Mouse (Mus musculus): Measurements from ENCODE around the gene Olfr710. TPM values are rescaled to one million over a fixed set of nuclear protein-coding genes. Genes with fewer than 3 reads are reported as not detected.

Olfr710 gene
- polyA plus RNA-seq, 1 experiment from 2014 or later: not detected

Other genes with a start within 250 kb of the Olfr710 start
- gene Olfr695, start 231.9 kb downstream of the Olfr710 start, polyA plus RNA-seq (2014; fragmentation: Nextera tagmentation; extraction: Ambion mirVana): not detected in 2 replicates
- 0.20 TPM in 1 of 2 replicates, not detected in the other for gene Olfr697, start 205.9 kb downstream of the Olfr710 start, polyA plus RNA-seq (2014; fragmentation: Nextera tagmentation; extraction: Ambion mirVana)
- gene Olfr698, start 192.9 kb downstream of the Olfr710 start, polyA plus RNA-seq (2014; fragmentation: Nextera tagmentation; extraction: Ambion mirVana): not detected in 2 replicates
- gene Olfr699, start 155.1 kb downstream of the Olfr710 start, polyA plus RNA-seq (2014; fragmentation: Nextera tagmentation; extraction: Ambion mirVana): not detected in 2 replicates
- gene Olfr700, start 139.5 kb downstream of the Olfr710 start, polyA plus RNA-seq (2014; fragmentation: Nextera tagmentation; extraction: Ambion mirVana): not detected in 2 replicates
- gene Olfr701, start 134.2 kb downstream of the Olfr710 start, polyA plus RNA-seq (2014; fragmentation: Nextera tagmentation; extraction: Ambion mirVana): 0.08 TPM in 1 of 2 replicates, not detected in the other
- gene Olfr702, start 114.4 kb downstream of the Olfr710 start, polyA plus RNA-seq (2014; fragmentation: Nextera tagmentation; extraction: Ambion mirVana): not detected in 2 replicates
- not detected in 2 replicates for gene Olfr703, start 105.0 kb downstream of the Olfr710 start, polyA plus RNA-seq (2014; fragmentation: Nextera tagmentation; extraction: Ambion mirVana)
- not detected in 2 replicates for gene Olfr704, start 85.1 kb downstream of the Olfr710 start, polyA plus RNA-seq (2014; fragmentation: Nextera tagmentation; extraction: Ambion mirVana)
- 0.22 TPM in 1 of 2 replicates, not detected in the other for gene Olfr705, start 71.4 kb downstream of the Olfr710 start, polyA plus RNA-seq (2014; fragmentation: Nextera tagmentation; extraction: Ambion mirVana)
- gene Olfr706, start 60.1 kb downstream of the Olfr710 start, polyA plus RNA-seq (2014; fragmentation: Nextera tagmentation; extraction: Ambion mirVana): not detected in 2 replicates
- gene Olfr707, start 47.1 kb downstream of the Olfr710 start, polyA plus RNA-seq (2014; fragmentation: Nextera tagmentation; extraction: Ambion mirVana): 0.10 TPM in 1 of 2 replicates, not detected in the other
- gene Olfr1532-ps1, start 40.3 kb downstream of the Olfr710 start, polyA plus RNA-seq (2014; fragmentation: Nextera tagmentation; extraction: Ambion mirVana): not detected in 2 replicates
- not detected in 2 replicates for gene Olfr709-ps1, start 16.1 kb downstream of the Olfr710 start, polyA plus RNA-seq (2014; fragmentation: Nextera tagmentation; extraction: Ambion mirVana)
- gene Olfr6, start 15.6 kb upstream of the Olfr710 start, polyA plus RNA-seq (2014; fragmentation: Nextera tagmentation; extraction: Ambion mirVana): 0.04 TPM in 1 of 2 replicates, not detected in the other
- gene Olfr711, start 27.1 kb upstream of the Olfr710 start, polyA plus RNA-seq (2014; fragmentation: Nextera tagmentation; extraction: Ambion mirVana): not detected in 2 replicates
- not detected in 2 replicates for gene Olfr2, start 57.8 kb upstream of the Olfr710 start, polyA plus RNA-seq (2014; fragmentation: Nextera tagmentation; extraction: Ambion mirVana)
- not detected in 2 replicates for gene Olfr713, start 82.9 kb upstream of the Olfr710 start, polyA plus RNA-seq (2014; fragmentation: Nextera tagmentation; extraction: Ambion mirVana)
- gene Olfr714, start 122.7 kb upstream of the Olfr710 start, polyA plus RNA-seq (2014; fragmentation: Nextera tagmentation; extraction: Ambion mirVana): not detected in 2 replicates
- 0.18 TPM in 1 of 2 replicates, not detected in the other for gene Olfr17, start 144.9 kb upstream of the Olfr710 start, polyA plus RNA-seq (2014; fragmentation: Nextera tagmentation; extraction: Ambion mirVana)
- not detected in 2 replicates for gene Olfr715b, start 162.1 kb upstream of the Olfr710 start, polyA plus RNA-seq (2014; fragmentation: Nextera tagmentation; extraction: Ambion mirVana)
- 0.10 TPM in 1 of 2 replicates, not detected in the other for gene Olfr715, start 182.8 kb upstream of the Olfr710 start, polyA plus RNA-seq (2014; fragmentation: Nextera tagmentation; extraction: Ambion mirVana)
- 0.12 TPM in 1 of 2 replicates, not detected in the other for gene Olfr716, start 190.0 kb upstream of the Olfr710 start, polyA plus RNA-seq (2014; fragmentation: Nextera tagmentation; extraction: Ambion mirVana)
- gene Nlrp14, start 218.7 kb upstream of the Olfr710 start, polyA plus RNA-seq (2014; fragmentation: Nextera tagmentation; extraction: Ambion mirVana): not detected in 2 replicates